Mouse (Mus musculus): ENCODE data around the gene Apba3.
"Not testable (repeated sequence)": the region's sequence is repeated elsewhere in the genome, so short reads cannot be mapped to it uniquely, and the experiment has no call there.

GRCm38 (mm10) chr10:81223731-81224130 lies 43.0 kb upstream of the Apba3 start:
- not testable (repeated sequence) for TF ChIP-seq CTCF (IDR thresholded peaks at IDR 0.05; ENCODE audit: borderline replicate concordance, extremely low read depth, insufficient read depth, insufficient read length); POLR2A (IDR thresholded peaks at IDR 0.05; ENCODE audit: borderline replicate concordance, extremely low read depth, insufficient read depth, insufficient read length, poor library complexity, severe bottlenecking)
